Mouse (Mus musculus) mesoderm, embryonic 11.5 days (tissue): ENCODE results near the gene Dzip1.
A peak's percentile ranks its signal among the peaks of the same experiment; 100 is the strongest.

ENCODE experiments used
- DNase-seq: peaks from one replicate; pipeline ENCODE4 v3.0.0-alpha.2; 2012; ENCODE audit warnings: low read depth, low spot score

Gene Dzip1

DNA sequence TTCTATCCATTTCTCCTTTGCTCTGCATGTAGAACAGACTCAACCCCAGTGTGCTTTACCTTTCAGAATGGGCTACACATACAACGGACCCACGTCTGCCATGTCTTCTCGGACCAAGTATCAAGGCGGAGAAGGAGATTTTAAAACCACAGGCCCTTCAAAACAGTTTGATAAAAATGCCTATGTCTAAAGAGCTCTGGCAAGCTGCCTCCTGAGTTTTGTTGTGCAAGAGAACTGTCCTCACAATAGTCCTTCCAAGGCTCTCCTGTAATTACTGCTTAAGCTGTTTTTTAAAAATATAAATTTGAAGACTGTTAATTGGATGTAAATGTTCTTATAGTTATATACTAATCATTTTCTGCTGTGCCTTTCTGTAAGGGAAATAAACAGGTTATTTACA is 51.1 kb downstream of the Dzip1 start:
- DNase-seq, result no peak

DNA sequence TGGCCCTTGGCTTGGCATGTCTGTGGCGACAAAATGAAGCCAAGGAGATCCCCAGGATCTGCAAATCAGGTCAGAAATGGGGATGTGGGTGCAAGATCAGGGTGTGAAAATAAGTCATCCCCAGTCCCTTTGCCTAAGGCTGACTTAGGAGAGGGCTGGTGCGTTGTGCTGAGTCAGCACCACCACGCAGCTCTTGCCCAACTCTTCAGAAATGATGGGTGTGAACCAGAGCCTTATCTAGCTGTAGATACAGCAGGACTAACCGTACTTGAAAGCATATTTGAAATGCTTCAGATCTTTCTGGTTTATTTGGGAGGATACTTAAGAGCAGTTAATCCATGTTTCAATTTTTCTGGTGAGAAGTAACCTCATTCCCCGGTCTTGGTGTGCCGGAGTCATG is 55.5 kb downstream of the Dzip1 start:
- no peak for DNase-seq

DNA sequence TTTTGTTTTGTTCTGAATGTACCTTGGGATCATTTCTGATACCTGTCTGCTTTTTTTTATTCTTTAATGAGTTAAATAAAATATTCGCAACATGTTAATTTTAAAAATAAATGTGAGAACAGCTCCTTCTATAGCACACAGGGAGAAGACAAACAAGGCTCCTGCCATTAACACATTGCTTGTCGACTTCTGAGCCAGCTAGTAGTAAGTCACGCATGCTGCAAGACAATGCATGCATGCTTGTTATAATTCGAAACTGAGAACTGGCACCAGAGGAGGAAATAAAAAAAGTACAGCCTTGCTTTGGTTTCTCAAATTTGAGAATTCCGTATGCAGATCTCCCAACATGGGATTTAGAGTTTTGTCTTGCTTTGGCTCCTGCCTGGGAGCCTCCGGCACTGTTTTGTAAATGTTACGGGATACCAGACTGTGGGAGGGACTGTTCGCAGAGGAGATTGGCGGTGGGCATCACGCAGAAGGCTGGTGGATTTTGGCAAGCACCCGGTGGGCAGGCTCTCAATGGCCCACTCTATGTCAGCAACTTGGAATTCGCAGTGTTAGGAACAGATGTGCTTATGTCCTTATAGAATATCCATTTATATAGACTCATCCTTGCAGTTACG is 57.0 kb downstream of the Dzip1 start:
- DNase-seq, result no peak

DNA sequence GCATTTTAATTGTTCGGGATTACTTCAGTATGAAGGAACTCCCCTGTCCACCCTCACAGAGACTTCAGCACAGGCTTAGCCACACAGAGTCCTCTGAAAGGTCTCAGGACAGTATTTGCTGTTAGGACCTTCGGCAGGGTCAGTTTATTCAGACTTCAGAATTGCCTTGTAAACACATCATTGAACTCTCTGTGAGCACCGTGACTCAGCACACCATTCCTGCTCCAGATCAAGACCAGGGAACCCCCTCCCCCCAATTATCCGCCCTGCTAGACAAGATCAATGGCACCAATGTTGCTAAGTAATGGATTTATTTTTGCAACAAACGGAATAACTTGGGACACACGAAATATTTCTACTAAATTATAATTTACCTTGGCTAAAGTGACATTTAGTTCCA is 57.9 kb downstream of the Dzip1 start:
- no peak for DNase-seq

DNA sequence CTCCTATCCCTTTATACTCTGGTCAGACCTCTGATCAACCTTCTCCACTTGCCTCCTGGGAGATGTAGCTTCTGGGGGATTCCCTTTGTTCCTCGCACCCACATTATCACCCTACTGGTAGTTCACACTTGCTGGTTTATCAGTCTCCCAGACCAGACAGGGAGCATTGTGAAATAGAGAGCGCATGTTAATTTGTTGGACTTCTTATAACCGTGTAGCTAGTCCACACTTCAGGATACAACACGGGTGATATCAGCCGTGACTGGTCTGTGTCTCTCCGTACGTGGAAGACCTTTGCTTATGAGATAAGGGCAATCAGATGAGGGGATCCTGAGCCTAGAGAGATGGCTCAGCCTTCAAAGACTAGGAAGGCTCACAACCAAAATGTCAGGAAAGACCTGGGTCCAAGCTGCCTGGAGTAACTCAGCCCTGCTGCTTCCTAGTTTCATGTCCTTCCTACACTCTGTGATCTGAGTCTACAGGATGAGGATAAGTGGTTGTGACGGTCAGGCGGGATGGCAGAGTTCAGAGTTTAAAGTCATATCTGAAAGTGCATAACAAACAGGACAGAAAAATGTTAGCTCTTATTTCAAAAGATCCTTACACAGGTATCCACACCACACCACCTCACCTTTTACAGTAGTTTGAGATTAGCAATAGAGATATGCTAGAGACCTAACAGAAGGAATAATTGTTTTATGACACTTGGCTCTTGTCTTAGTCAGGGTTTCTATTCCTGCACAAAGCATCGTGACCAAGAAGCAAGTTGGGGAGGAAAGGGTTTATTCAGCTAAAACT is 59.0 kb downstream of the Dzip1 start:
- DNase-seq, result no peak

DNA sequence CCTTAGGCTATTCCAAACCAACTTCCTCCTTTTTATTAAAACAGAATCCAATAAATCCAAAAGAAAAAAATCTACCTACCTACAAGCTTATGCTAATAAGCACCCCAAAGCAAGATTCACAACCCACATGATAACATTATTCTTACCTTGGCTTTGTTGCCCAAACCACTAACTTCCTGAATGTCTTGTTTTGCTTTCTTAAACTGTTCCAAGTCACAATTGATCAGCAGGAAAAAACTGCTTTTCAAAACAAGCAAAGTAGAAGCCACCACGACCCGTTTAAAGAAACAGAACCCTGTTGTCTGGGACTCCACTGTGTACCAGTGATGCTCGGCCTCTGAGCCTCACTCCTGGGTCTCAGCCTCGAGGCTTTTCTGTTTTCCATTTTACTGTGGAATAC is 60.4 kb downstream of the Dzip1 start:
- no peak for DNase-seq

DNA sequence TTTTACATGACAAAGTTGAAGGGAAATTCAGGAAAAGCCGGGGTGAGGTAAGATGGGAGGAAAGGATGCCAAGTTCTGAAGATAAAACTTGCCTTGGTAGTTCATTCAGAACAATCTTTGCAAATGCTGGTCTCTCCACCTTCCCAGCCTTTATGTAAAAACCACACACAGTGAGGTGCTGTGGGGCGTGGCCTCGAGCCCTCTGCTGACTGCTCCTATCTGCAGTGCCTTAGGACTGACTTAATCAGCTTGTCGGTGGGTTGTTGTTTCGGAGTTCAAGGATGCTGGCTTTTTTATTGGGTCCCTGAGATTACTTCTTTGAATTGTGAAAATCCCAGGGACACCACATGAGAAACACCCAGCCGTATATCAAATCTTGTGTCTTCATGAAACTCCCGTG is 63.0 kb downstream of the Dzip1 start:
- DNase-seq, result no peak

DNA sequence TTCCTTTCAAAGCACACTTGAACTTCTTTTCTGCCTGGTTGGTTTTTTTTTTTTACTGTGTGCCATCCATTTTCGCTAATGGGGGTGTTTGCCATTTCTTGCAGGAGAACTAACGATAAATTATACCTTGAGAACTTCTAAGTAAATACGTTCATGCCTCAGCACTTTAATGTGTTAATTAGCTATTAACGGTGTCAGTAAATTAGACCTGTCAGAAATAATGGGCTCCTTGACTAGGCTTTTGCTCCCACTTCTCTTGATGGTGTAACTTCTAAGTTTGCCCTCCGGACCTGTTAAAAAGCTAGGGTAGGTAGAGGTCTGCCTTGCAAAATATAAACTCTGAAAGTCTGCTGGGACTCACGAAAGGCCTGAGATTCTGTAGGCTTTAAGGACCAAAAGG is 66.9 kb downstream of the Dzip1 start:
- DNase-seq, result no peak

DNA sequence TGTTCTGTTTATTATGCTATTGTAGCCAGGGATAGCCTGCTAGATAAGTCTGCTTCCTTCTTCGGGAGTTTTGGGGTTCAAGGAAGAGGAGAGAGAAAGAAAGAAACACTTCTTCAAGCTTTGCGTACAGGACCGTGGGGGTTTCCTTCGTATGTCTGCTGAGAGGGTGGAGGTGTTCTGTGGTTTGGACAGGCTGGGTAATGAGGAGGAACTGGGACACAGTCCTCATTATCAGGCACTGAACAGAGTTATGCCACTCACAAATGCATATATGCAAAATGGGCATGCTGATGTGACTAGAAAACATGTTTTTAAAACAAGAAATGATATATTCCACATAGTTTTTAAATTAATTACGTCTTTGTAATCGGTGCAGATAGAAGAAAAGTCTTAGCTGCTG is 68.7 kb downstream of the Dzip1 start:
- no peak for DNase-seq

DNA sequence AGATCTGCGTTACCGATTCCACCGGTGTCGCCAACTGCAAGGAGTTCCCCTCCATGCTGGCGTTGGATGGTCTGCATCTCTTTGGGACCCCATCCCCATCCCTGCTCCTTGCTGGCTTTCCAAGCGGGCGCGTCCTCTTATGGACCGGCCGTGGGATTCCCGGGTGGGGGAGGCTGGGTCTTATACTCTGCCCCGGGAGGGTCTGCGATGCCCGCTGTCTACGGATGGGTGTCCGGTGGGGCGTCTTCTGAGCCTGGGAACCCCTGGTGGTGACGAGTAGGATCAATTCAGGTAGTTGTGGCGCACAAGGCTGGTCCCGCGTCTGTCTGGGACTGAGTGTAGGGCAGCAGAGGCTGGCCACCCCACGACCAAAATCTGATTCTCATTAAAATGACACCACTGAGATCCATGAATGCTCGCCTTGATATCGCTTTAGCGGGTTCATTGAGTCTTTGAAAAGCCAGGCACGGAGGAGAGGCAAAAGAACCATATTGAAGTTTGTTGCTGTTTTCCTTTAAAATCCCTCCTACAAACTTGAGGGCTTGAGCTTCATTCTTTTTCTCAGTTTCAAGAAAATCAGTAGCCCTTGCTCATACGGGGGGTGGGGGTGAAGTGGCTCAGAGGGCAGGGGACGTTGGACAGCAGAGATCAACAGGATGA is 70.0 kb downstream of the Dzip1 start:
- peak; percentile 49 for DNase-seq

DNA sequence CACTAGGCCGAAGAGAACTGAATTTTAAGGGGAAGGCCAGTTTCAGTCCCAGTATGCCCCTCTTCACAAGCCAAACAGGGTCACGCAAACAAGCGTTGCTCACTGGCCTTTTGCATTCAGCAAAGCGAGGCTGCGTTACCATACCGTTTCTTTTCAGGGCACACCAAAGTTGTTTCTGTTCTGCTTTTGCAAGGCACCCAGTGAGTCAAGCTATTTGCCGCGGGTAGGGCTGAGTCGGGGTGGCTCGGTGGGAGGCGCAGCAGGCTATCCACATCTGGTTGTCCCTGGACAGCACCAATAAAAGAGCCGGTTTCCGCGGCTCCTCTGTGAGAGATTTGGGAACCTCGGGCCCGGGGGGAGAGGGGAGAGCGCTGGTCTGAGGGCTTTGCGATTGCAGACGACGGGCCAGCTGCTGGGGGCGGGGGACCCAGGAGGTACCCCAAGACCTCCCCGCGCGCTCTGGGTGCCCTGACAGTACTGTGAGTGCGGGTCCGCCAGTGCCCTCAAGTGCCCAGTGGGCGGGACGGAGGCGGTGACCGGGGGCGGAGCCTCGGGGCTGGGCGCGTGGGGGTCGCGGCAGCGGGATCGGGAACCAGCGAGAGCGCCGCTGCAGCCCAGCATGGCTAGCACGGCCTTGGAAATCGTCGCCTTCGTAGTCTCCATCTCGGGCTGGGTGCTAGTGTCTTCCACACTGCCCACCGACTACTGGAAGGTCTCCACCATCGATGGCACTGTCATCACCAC is 70.7 kb downstream of the Dzip1 start:
- peak; percentile 66 for DNase-seq

DNA sequence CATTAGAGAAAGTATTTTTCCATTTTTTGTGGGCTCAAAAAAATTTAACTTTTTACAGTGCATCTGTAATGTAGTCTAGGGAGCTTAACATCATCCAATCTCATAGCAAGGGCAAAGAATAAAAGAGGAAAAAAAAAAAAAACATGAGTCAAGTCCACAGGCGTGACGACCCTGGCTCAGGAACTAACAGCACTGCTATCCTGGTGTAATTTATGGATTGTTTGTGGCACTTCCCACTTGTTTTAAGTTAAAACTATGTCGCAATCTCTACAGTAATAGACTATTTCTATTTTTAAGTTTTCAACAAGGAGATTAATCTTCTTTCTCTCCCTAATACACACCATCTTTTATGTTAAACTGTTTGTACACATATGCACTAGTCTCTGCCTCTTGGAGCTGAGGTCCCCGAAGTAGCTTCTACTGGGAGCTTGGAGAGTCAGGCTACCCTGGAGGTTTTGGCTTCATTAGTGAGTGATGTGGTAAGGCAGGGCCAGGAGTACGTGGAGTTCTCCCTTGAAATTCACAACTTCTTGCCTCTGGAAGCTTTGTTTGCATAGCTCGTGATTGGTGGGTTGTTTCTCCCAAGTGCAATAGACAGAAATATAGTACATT is 73.7 kb downstream of the Dzip1 start:
- DNase-seq, result no peak

DNA sequence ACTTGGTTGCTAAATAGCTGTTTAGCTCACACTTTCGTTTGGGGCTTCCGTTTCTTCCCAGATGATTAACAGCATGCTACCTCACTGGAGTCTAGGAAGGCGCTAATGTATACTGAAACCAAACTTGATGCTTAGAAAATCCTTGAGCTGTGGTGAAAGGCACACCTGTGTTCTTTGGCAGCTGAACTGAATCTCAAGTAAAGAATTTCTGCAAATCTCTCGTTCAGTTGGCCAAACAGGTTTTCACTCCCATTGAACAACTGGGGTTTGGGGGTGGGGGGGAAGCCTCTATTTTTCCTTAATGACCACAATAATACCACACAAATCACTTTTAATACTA is 74.6 kb downstream of the Dzip1 start:
- no peak for DNase-seq

DNA sequence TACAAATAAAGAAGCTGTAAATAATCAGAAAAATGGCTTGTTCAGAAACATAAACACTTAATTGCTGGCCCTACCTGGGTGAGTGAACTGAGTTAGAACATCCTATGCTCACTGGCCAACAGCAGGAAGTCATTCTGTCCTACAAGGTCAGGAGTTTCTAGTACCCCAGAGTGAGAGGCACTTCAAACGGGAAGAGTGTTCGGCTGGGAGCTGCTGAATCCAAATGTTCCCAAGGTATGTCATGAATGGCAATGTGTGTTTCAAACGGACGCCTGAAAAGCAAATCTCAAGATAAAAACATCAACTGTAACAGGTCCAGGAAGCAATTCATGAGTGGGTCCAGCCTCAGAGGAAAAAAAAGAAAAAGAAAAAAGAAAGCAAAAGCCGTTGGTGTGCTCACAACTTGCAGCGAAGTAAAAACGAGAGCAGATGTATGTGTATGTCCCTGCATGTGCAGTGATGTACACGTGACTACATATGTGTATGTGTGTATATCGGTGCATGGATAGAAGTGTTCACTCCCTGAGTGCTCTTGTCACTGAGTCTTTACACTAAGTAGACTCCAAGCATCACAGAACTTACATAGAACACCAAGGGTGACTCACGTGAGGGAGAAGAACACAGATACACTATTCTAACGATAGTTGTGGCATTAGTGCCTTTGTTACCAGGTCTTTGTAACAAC is 75.1 kb downstream of the Dzip1 start:
- DNase-seq, result no peak

DNA sequence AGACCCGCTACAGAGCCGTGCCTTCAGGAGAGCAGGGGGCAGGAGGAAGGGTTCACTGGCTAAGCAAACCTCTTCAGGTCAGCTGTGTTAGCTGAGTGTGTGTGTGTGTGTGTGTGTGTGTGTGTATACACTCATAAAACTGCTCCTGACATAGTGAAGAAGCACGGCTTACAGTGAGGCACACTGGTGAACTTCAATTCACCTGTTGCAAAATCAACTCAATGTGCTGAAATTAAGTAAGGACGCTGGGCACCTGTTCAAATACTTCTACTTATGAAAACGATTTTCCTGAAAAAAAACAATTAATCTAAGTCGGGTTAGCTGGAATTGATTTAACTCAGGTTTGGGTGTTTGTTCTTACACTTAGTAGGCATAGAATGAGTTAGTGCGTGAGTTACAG is 77.1 kb downstream of the Dzip1 start:
- no peak for DNase-seq

DNA sequence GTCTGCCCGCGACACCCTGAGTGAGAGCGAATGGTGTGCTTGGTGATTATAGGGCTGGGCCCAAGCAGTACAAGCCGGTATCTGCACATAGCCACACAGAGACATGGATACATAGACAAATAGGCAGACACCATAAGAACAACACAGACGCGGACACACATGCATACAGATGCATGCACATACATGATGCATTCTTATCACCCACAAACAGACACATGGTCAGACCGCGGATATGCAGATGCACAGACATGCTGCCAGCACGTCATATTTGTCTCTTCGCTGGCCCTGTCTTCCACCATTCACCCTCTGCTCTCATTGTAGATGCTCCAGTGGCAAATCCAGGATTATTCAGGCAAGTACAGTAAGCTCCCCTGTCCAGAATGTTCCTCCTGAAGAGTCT is 78.4 kb downstream of the Dzip1 start:
- DNase-seq, result no peak

DNA sequence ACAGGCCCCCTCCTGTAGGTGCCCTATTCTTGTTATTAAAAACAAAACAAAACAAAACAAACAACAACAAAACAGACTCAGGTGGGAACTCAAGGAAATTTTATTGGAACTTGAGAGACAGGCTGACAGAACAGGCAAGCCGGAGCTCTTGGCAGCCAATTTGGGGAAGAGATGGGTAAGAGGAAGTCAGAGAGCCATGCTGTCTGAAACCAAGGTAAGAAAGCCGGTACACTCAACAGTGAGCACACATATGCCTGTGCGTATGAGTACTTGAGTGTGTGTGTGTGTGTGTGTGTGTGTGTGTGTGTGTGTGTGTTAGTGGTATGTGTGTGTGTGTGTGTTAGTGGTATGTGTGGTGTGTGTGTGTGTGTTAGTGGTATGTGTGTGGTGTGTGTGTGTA is 82.9 kb downstream of the Dzip1 start:
- no peak for DNase-seq

DNA sequence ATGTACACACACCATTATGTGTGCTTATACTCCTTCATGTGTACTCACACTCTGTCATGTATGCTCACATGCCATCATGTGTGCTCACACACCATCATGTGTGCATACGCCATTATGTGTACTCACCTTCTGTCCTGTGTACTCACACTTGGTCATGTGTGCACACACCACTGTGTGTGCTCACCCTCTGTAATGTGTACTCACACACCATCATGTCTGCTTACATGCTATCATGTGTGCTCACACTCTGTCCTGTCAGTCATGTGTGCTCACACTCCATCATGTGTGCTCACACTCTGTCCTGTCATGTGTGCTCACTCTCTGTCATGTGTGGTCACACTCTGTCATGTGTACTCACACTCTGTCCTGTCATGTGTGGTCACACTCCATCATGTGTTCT is 85.2 kb downstream of the Dzip1 start:
- DNase-seq, result no peak

DNA sequence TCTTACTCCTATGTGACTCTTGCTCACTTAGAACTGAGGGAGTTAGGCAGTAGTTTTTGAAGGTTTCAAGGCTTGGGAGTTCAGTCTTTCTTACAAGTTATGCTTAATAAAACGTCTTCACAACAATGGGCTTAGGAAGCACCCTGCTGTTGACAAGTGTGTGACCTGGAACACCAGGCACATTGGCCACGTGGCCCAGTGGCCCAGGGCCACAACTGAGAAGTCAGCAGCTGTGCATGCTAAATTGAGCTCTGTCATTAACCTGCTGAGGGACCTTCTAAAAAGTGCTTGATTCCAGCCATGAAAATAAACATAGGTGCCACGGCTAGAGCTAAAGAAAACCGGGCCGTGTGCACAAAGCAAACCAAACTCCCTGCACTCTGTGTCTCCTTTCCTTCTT is 85.8 kb downstream of the Dzip1 start:
- no peak for DNase-seq

DNA sequence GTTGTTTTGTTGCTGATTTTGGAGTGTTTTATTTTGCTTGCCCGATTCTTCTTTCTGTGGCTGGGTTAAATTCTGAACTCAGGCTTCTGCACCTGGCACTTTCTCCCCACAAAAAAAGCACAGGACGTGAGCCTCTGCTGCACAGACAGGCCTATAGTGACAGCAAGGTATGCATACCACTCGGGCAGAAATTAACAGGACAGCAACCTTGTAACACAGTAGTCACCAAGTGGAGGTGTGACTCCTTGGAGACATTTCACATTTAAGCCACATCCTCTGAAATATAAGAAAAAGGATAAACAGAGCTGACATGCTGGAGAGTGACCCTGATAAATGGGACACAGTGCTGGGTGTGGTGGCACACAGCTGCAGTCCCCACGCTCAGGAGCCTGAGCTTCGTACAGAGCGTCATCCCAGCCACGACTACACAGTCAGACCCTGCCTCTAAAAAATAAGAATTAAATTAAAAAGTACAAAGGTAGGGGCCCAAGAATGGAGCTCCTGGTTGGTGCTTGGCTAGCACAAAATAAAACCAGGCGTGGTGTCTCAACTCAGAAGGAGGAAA is 86.6 kb downstream of the Dzip1 start:
- DNase-seq, result no peak

DNA sequence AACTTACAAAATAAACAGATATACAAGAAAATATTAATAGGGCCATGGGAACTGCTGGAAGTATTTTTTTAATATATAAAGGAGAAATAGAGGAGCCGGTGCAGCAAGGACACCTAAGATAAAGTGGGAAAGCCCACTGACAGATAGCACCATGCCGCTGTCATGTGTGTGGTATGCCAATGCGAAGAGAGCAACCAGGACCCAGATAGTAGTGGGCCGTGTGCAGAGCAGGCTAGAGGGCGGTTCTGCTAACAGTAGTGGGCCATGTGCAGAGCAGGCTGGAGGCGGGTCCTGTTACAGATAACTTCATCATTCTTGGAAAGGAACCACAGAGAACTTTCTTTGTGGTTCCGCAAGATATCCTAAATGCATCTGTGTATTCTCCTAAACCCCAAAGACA is 88.5 kb downstream of the Dzip1 start:
- no peak for DNase-seq
